Mouse (Mus musculus) brain, embryonic 14.5 days (tissue): Measurements from ENCODE around the gene Ddb2.

Source experiments
- CTCF ChIP-seq: fragments of 200-500 bp; IDR thresholded peaks from 2 replicates; pipeline ENCODE4 v1.5.1; 2012; ENCODE audit warnings: inconsistent platforms, mild to moderate bottlenecking, moderate library complexity, borderline replicate concordance; ENCODE audit not compliant: insufficient read depth, insufficient read length; ENCODE audit errors: extremely low read depth
- POLR2A ChIP-seq: fragments of 200-500 bp; IDR thresholded peaks from 2 replicates; pipeline ENCODE4 v1.6.1; 2012; ENCODE audit warnings: mild to moderate bottlenecking, inconsistent platforms, borderline replicate concordance; ENCODE audit not compliant: poor library complexity, insufficient read depth, insufficient read length, severe bottlenecking; ENCODE audit errors: extremely low read depth

GRCm38 (mm10) chr2:91256256-91257125, 19.7 kb upstream of the Ddb2 start:
- no peak for TF ChIP-seq CTCF
- no peak for TF ChIP-seq POLR2A
